Mouse (Mus musculus) A20 (cell line): ENCODE data around the gene Olfm2.
A peak's percentile ranks its signal among the peaks of the same experiment; 100 is the strongest.

ENCODE experiments used
- DNase-seq: peaks from one replicate; pipeline ENCODE4 v3.0.0-alpha.2; 2011; ENCODE audit warnings: low read depth, low spot score

Olfm2 gene

GRCm38 (mm10) chr9:20696107-20696712 lies 49.9 kb downstream of the Olfm2 start:
- peak; percentile 16 for DNase-seq

GRCm38 (mm10) chr9:20694721-20695235 lies 51.4 kb downstream of the Olfm2 start:
- no peak for DNase-seq

GRCm38 (mm10) chr9:20692863-20693262 lies 53.3 kb downstream of the Olfm2 start:
- no peak for DNase-seq

GRCm38 (mm10) chr9:20690449-20690848 lies 55.7 kb downstream of the Olfm2 start:
- peak; percentile 48 for DNase-seq

- no peak for DNase-seq
Measured at GRCm38 (mm10) chr9:20689913-20690312, 56.2 kb downstream of the Olfm2 start.

- no peak for DNase-seq
Measured at GRCm38 (mm10) chr9:20689403-20689802, 56.7 kb downstream of the Olfm2 start.

GRCm38 (mm10) chr9:20685081-20685861 lies 60.9 kb downstream of the Olfm2 start:
- no peak for DNase-seq

- no peak for DNase-seq
Measured at GRCm38 (mm10) chr9:20682389-20682722, 63.8 kb downstream of the Olfm2 start.

- no peak for DNase-seq
Measured at GRCm38 (mm10) chr9:20681546-20682388, 64.4 kb downstream of the Olfm2 start.

GRCm38 (mm10) chr9:20680378-20680958 lies 65.7 kb downstream of the Olfm2 start:
- no peak for DNase-seq

GRCm38 (mm10) chr9:20677892-20678291 lies 68.3 kb downstream of the Olfm2 start:
- no peak for DNase-seq

GRCm38 (mm10) chr9:20672047-20672446 lies 74.1 kb downstream of the Olfm2 start:
- no peak for DNase-seq

GRCm38 (mm10) chr9:20668065-20668464 lies 78.1 kb downstream of the Olfm2 start:
- no peak for DNase-seq

GRCm38 (mm10) chr9:20666510-20667034 lies 79.6 kb downstream of the Olfm2 start:
- DNase-seq = no peak

GRCm38 (mm10) chr9:20665925-20666324 lies 80.2 kb downstream of the Olfm2 start:
- no peak for DNase-seq

GRCm38 (mm10) chr9:20664982-20665637 lies 81.0 kb downstream of the Olfm2 start:
- no peak for DNase-seq

- no peak for DNase-seq
Measured at GRCm38 (mm10) chr9:20664366-20664765, 81.8 kb downstream of the Olfm2 start.

GRCm38 (mm10) chr9:20663956-20664355 lies 82.2 kb downstream of the Olfm2 start:
- DNase-seq = no peak

- no peak for DNase-seq
Measured at GRCm38 (mm10) chr9:20662874-20663273, 83.3 kb downstream of the Olfm2 start.

GRCm38 (mm10) chr9:20662325-20662724 lies 83.8 kb downstream of the Olfm2 start:
- DNase-seq = peak; percentile 36

- no peak for DNase-seq
Measured at GRCm38 (mm10) chr9:20657546-20657945, 88.6 kb downstream of the Olfm2 start.
